Mouse (Mus musculus): ENCODE data around the gene Vac14. TPM values are rescaled to one million over a fixed set of nuclear protein-coding genes. Genes with fewer than 3 reads are reported as not detected.

Vac14 gene
- polyA plus RNA-seq, 2 experiments from 2014 or later: 4.1 to 7.0 TPM

GRCm38 (mm10) chr8:110754713-110755112, 136.3 kb downstream of the Vac14 start:
- no peak for ATAC-seq

DNA sequence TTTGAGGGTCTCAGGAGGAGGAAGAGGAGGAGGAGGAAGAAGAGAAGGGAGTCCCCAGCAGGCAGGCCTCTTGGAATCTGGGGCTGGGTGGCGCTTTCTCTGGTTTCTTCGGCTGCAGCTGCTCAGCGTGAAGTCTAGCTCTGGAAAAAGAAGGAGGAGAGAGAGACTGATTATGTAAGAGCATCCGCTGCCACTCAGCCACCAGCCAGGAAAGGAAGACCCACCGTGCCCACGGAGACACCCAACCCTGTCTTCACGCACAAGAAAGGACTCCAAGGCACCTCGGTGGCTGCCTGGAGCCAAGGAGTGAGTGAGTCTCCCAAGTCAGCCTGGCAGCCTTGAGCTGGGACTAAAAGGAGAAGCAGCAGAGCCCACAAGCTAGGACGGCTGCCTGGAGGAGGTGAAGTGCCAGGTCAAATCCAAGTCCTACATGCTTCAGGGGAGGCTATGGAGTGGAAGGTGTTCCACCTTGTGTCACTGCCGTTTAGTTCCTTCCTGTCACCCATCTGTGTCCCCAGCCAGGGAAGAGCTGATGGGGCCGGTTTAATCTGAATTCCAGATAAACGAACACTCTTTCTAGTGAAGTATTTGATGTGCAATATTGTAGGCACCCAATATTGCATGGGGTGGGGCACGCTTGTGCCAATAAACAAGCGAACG, 137.3 kb downstream of the Vac14 start:
- no peak for ATAC-seq

- ATAC-seq: no peak
Observed at GRCm38 (mm10) chr8:110756196-110756595, 137.8 kb downstream of the Vac14 start.

DNA sequence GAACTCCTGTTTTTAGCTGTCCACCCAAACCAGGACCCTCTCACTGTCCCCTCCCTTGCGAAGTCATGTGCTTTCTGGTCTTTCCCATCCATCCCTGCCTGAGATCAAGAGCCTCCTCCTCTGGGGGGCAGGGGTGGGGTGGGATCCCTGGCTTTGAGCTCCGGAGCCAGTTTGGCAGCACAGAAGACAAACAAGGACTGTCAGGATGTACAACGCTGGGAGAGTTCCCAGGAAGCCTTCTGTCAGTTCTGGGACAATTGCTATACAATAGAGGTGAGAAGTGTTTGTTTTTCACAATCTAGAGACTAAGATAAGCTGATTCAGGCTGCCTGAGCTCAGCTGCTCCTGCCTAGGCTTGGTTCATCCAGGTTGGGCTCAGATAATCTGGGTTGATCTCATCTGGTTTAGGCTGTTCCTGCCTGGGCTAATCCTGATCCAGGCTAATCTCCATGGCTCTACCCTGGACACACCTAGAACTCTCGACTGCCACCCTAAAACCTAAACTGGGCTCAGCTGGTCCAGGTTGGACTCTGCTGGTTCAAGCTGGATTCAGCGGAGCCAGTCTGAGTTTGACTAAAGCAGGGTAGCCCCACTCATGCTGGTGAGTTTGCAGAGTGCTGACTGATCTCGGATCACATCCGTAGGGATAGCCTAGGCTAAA, 142.0 kb downstream of the Vac14 start:
- no peak for ATAC-seq

DNA sequence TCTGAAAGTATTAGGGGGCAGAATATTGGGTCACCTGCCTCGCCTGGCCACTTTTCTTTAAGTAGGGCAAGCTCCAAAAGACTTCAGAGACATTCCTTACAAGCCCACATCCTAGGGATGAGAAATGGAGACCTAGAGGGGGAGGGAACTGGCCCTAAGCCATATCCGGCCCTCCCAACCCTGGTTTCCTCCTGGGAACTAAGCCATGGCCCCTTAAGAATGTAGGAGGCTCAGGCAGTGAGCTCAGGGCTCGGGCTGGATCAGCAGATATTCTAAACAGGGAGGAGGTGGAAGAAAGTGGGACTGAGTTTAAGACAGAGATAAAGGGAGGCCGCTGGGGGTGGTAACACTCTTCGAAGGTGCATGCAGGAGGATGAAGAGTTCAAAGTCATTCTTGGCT, 142.8 kb downstream of the Vac14 start:
- no peak for ATAC-seq

- no peak for ATAC-seq
Observed at GRCm38 (mm10) chr8:110761988-110762387, 143.6 kb downstream of the Vac14 start.

GRCm38 (mm10) chr8:110764671-110765070, 146.3 kb downstream of the Vac14 start:
- no peak for ATAC-seq

DNA sequence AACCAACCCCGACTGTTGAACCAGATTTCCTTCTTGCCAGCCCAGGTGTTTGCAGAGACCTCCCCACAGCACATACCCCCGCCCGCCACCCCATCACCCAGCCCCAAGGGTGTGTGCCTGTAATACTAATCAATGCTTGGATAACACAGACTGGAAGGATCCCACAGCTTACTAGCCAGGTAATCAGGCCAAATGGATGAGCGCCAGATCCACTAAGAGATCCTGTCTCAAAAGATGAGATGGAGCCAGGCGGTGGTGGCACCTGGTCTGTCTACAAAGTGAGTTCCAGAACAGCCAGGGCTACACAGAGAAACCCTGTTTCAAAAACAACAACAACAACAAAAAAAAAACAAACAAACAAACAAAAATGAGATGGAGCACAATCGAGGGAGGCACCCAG, 148.9 kb downstream of the Vac14 start:
- ATAC-seq: no peak

Other genes starting within 250 kb of the Vac14 start
- gene Mtss1l, start 102.9 kb downstream of the Vac14 start, polyA plus RNA-seq (2017; shearing (Covaris generic)): not detected
- not detected for gene Il34, start 187.3 kb downstream of the Vac14 start, polyA plus RNA-seq (2017; shearing (Covaris generic))
- gene Cog4, start 228.0 kb downstream of the Vac14 start, polyA plus RNA-seq (2017; shearing (Covaris generic)): 10 to 100 TPM; 57.7 to 94.5 TPM
- 100 to 1,000 TPM in 1 of 2 experiments, 10 to 100 TPM in 1; 98.5 to 141 TPM for gene Sf3b3, start 228.2 kb downstream of the Vac14 start, polyA plus RNA-seq (2017; shearing (Covaris generic))